Mouse (Mus musculus) frontal cortex, adult (tissue): ENCODE measurements around the gene Pcp4l1.
"Not testable (repeated sequence)": the region's sequence is repeated elsewhere in the genome, so short reads cannot be mapped to it uniquely, and the experiment has no call there.

Experiments used
- ATAC-seq: cut with Nextera tagmentation; 2 replicates; pipeline ENCODE4 v1.9.2; 2017; ENCODE audit warnings: mild to moderate bottlenecking, moderate library complexity, mixed read lengths; ENCODE audit not compliant: low TSS enrichment

Gene Pcp4l1

GRCm38 (mm10) chr1:171137486-171138155 lies 58.4 kb downstream of the Pcp4l1 start:
- ATAC-seq, result not testable (repeated sequence)

DNA sequence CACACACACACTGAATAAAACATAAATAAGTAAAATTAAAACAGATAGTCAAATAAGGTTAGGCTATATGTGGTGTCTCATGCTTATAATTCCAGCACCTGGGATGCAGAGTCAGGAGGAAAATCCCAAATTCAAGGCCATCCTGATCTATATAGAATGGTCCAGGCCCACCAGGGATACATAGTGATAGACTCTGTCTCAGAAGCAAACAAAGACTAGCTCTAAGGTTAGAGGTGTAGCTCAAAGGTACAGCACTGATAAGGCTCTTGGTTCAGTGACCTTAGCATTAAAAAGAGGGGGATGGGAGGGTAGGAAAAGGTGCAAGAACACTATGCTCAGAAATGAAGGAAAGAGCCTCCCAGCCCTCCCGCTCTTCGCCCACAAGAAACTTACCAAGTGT lies 60.5 kb downstream of the Pcp4l1 start:
- no peak for ATAC-seq

- no peak for ATAC-seq
Measured at GRCm38 (mm10) chr1:171130971-171131370, 65.1 kb downstream of the Pcp4l1 start.

DNA sequence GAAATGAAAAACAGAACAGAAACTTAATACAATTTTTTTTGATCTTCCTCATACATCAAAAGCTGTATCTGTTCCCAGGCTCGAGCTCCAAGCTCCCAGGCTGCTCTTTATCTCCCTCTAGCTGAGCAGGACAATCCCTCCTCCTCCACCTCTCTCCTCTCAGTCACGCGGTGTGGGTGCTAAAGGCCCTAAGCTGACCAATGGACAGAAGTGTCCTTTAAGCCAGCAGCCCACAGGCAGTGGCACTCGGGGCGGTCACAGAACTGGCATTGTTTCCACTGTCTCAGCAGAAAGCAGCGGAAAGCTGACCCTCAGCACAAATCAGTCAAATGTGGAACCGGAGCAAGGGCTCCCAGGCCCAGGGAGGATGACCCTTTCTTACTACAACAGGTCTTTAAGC lies 66.8 kb downstream of the Pcp4l1 start:
- peak; percentile 81 for ATAC-seq

DNA sequence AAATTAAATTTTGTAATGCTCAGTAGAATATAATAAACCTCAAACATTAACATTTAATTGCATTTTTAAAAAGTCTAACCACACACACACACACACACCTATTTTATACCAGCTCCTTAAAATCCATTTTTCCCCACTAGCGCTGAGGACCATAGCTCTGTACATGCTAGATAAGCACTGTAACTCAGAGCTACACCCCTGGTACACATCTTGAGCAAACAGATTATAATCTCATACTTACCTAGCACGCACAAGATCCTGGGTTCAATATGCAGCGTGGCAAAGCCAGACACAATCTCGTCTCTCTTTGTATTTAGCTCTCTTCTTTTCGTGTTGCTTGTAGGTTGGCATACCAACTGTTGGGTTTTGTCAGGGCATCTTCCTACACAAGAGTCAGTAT lies 71.7 kb downstream of the Pcp4l1 start:
- ATAC-seq, result no peak
